Mouse (Mus musculus) embryonic fibroblast, embryonic 13.5 days (primary cell): ENCODE measurements at regions not wholly inside any gene's neighbourhood (a gene's known extent, or its start where the extent isn't known, plus 50 kb on each side); places are given as distances from the start of the nearest gene placed in this dataset.

Experiments
- H3K27ac ChIP-seq: 2 replicates; pipeline ENCODE4 v1.5.1; 2012; ENCODE audit warnings: low read length, control low read depth, inconsistent platforms; ENCODE audit not compliant: insufficient read depth
- H3K4me1 ChIP-seq: 2 replicates; pipeline ENCODE4 v1.6.1; 2011; ENCODE audit warnings: low read length; ENCODE audit not compliant: control insufficient read depth, insufficient read depth
- H3K4me3 ChIP-seq: 2 replicates; pipeline ENCODE4 v1.5.1; 2011; ENCODE audit warnings: mild to moderate bottlenecking, control low read depth, low read length; ENCODE audit not compliant: insufficient read depth
- CTCF ChIP-seq: IDR thresholded peaks from 2 replicates; pipeline ENCODE4 v1.5.1; 2011; ENCODE audit warnings: mild to moderate bottlenecking, control low read depth, low read length, moderate library complexity, borderline replicate concordance; ENCODE audit not compliant: insufficient read depth
- POLR2A ChIP-seq: IDR thresholded peaks from 2 replicates; pipeline ENCODE4 v1.6.1; 2011; ENCODE audit warnings: low read depth, mild to moderate bottlenecking, control low read depth, low read length, moderate library complexity

DNA sequence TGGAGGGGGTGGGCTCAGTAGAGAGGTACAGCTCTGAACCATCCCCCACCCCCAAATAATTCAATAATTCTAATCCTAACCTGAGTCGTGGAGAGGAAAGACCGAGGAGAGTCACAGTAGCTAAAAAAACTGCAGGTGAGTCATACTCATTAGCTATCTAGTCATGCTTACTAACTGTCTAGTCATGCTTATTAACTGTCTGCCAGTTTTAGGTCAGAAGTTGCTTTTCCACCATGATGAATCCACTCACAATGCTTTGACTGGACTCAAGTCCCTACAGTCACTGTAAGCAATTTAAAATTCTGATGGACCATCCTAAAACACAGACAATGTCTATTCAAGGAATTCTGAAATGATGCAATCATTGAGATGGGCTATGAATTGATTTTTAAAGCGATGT lies 110.9 kb upstream of the Ptbp2 start:
- Histone ChIP-seq H3K4me1 (peaks cover 5% of the 10 kb centered on the region), H3K27ac (peak overlapping the region; percentile 40; the same call in 1 of the 2 replicates), H3K4me3 (no peak overlapping the region)
- TF ChIP-seq POLR2A (no peak), CTCF (no peak)

DNA sequence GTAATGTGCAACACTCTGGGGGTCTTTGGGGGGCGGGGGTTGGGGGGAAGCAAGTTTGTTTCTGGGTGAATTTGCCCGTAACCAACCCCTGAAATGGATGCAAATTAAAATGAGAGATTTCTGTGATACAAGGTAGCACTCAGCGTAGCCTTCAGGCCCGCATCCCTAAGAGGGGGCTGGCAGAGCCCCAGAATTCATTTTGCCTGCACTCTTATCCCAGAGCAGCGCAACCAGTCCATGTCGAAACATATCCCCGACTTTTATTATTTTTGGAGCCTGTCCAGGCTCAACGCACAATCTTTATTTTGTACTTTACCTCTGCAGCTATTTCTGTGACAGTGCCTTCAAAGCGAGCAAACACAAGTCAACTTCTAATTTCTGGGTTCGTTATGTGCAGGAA lies 109.8 kb upstream of the Ptbp2 start:
- Histone ChIP-seq H3K4me3 (no peak overlapping the region), H3K27ac (no peak overlapping the region), H3K4me1 (peaks cover 5% of the 10 kb centered on the region)
- TF ChIP-seq CTCF (no peak), POLR2A (no peak)

DNA sequence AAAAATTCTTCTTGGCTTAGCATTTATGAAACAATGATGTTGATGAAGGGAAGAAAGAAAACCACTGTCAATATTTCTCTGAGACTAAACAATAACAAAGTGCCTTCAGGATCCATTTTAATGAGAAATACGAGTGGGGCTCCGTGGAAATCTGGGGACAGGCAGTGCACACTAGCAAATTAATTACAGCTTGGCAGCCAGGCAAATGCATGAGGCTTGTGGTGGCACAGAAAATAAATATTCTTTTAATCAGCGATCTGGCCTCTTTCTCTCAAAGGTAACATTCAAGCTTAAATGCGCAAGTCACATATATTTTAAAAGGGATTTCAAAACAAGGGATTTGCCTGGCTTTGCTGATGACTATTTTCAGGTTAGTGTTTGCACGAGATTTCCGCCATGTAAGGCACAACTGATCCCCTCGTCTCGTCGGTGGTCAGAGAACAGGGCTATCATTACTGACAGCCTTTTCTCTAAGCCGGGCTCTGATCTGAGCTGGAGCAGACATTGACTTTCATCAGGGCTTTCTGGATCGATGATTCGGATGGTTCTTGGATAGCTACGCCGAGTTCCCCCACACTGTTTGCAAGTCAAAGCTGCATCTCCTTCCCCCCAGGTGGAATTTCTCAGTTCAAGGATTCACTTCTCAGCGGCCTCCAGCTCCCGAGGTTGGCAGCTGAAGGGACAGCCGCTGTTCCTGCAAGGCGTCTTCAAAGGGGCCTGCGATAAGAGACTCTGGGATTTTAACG lies 109.1 kb upstream of the Ptbp2 start:
- Histone ChIP-seq H3K4me3 (no peak overlapping the region), H3K27ac (no peak overlapping the region), H3K4me1 (peaks cover 5% of the 10 kb centered on the region)
- TF ChIP-seq CTCF (no peak), POLR2A (no peak)

DNA sequence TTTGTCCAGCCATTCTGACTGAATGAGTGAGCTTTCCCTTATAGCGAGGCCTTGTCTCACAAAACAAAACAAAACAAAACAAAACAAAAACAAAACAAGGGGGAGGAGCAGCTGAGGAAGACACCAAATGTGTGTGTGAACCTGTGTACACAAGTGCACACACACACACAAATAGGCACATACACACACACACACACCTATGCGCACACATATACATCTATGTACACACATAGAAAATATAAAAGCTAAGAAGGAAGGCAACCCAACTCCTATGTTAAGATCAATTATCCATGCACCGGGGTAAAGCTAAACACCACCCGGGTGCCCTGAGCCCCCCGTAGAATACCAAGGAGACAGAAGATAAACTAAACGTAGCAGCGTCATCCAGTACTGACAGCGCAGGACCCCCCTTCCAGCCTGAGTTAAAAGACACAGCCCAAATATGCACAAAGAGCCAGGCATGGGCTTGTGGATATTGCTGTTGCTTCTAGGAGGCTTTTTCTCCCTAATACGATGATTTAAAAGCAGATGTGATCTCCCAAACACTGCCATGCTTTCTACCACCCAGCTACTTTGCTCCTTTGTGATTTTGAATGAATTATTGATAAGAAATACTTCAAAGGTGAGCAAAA lies 108.4 kb upstream of the Ptbp2 start:
- TF ChIP-seq CTCF, result no peak
- no peak for TF ChIP-seq POLR2A
- Histone ChIP-seq H3K4me1 (peaks cover 5% of the 10 kb centered on the region), H3K27ac (no peak overlapping the region), H3K4me3 (no peak overlapping the region)

DNA sequence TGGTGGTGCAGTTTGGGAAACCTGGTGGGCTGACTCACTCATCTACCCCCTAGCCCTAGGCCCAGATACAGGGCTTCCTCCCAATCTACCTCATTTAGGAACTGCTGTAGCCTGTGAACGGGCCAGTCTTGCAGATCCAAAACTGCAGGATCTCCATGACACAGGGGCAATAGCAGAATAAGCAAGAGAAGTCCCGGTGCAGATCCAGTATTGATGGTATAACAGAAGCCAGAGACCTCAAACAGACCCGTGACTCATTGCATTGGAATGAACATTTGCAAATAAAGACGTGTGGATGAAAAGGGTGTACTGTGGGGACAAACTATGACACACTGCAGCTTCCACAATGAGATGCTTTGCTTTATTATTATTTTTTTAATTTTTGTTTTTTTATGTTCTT lies 106.6 kb upstream of the Ptbp2 start:
- Histone ChIP-seq H3K27ac (no peak overlapping the region), H3K4me1 (peaks cover 5% of the 10 kb centered on the region), H3K4me3 (no peak overlapping the region)
- no peak for TF ChIP-seq CTCF
- no peak for TF ChIP-seq POLR2A

DNA sequence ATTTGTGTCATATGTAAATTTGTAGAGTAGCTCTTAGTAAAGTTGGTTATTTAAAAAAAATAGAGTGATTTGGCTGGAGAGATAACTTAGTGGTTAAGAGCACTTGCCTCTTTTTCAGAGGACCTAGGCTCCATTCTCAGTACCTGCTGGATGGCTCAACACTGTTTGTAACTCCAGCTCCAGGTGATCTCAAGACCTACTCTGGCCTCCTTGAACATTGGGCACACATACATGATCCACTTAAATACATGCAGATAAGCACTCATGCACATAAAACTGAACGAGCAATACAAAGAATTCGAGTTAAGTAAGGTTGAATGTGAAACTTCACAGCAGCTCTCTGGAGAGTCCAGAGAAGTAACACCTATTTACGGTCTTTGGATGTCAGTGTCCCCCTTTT lies 104.2 kb upstream of the Ptbp2 start:
- TF ChIP-seq CTCF (no peak), POLR2A (no peak)
- no peak overlapping the region for H3K4me3 ChIP-seq
- peaks cover 5% of the 10 kb centered on the region for H3K4me1 ChIP-seq
- H3K27ac ChIP-seq, result no peak overlapping the region

DNA sequence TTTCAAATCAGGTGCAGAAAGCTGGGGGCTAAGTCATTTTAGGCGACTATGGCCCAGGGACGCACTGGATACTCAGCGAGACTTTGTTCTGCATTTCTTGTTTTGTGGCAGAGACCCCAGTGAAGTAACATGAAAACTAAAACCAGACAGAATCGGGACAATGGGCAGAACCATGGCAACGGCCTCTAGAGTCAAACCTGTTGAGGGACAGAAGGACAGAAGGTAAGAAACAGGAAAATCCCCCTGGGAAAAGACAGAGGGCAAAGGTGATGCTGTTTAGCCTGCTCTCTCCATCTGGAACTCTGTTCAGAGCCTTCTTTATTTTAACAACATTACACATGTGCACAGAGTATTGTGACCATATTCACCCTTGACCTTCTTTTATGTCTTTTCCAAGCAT lies 92.1 kb upstream of the Ptbp2 start:
- Histone ChIP-seq H3K4me1 (no peaks in the 10 kb centered on the region), H3K4me3 (no peak overlapping the region), H3K27ac (no peak overlapping the region)
- TF ChIP-seq CTCF, result no peak
- TF ChIP-seq POLR2A, result no peak

DNA sequence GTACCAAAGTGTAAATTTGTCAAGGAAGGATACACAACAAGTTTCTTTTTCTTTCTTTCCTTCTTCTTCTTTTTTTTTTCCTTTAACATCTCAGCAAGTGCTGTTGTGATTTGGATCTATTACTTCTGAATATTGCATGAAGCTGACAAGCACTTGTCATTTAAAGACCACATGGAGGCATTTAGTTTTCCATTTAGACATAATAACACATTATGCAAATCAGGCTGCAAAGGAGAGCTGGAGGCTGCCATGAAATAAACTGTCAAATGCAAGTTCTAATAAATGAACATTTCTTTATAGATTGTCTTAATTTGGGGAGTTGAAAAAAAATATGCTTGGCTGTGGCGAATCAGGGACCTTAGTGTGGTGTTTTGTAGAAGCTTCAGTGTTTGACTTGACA lies 90.8 kb upstream of the Ptbp2 start:
- Histone ChIP-seq H3K27ac (no peak overlapping the region), H3K4me1 (no peaks in the 10 kb centered on the region), H3K4me3 (no peak overlapping the region)
- TF ChIP-seq CTCF, result no peak
- TF ChIP-seq POLR2A, result no peak

DNA sequence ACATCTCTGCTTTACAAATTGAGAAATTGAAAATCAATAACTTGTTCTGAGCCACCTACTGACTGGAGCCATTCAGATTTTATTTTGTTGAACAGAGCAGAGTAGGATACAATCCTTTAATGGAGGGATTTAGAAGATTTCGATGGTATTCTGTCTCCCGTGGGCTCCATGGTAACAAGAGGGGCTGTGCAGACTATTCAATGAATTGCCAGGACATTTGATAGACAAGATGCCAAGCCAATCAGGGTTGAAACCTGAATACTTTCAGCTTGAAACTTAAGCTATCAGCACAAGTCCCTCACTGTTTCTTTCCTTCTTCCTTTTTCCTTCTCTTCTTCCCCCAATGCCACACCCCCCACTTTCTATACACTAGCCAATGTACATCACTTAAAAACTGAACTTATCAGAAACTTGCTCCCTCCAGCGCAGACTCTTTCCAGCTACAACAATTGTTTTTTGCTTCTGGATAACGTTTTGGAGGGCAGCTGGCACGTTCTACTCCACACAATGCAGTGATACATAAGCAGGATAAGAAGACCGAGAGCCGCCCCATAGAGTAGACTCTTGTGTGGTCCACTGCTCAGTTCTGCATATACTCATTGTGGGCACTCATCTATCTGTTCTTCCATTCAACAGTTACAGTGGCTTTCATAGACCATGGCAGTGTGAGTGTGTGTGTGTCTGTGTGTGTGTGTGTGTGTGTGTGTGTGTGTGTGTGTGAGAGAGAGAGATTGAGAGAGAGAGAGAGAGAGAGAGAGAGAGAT lies 78.1 kb upstream of the Ptbp2 start:
- H3K4me3 ChIP-seq, result no peak overlapping the region
- no peak overlapping the region for H3K27ac ChIP-seq
- no peak for TF ChIP-seq CTCF
- TF ChIP-seq POLR2A, result no peak
- H3K4me1 ChIP-seq, result no peaks in the 10 kb centered on the region
